Mouse (Mus musculus) bone marrow, adult 2 months (tissue): ENCODE measurements around the gene Dzip1l.

Experiments used
- CTCF ChIP-seq: fragments of 200-500 bp; IDR thresholded peaks from 2 replicates; pipeline ENCODE4 v1.5.1; 2011; ENCODE audit warnings: low read length, control low read depth; ENCODE audit not compliant: control insufficient read depth, insufficient read depth
- POLR2A ChIP-seq: fragments of 200-500 bp; IDR thresholded peaks from 2 replicates; pipeline ENCODE4 v1.6.1; 2011; ENCODE audit warnings: low read depth, mild to moderate bottlenecking, control low read depth, low read length, borderline replicate concordance; ENCODE audit not compliant: control insufficient read depth

GRCm38 (mm10) chr9:99660756-99661155 is 31.5 kb downstream of the Dzip1l start:
- TF ChIP-seq POLR2A (no peak), CTCF (no peak)
